Mouse (Mus musculus) CH12.LX (cell line): ENCODE results near the gene Lhfp. TPM values are rescaled to one million over a fixed set of nuclear protein-coding genes. Genes with fewer than 3 reads are reported as not detected.

Experiments
- DNase-seq: peaks from one replicate; pipeline ENCODE4 v3.0.0-alpha.2; 2013; ENCODE audit errors: extremely low read depth
- H3K27ac ChIP-seq: 2 replicates; pipeline ENCODE4 v1.5.1; 2012; ENCODE audit warnings: low read depth, mild to moderate bottlenecking, control low read depth, moderate library complexity; ENCODE audit not compliant: insufficient read depth
- H3K27me3 ChIP-seq: replicated peaks from 2 replicates; pipeline ENCODE3; 2012; ENCODE audit warnings: inconsistent platforms
- H3K36me3 ChIP-seq, 2 experiments: replicated peaks in 1 of 2; 2 replicates each; pipeline versions ENCODE3 to v1.6.1; 2012; ENCODE audit warnings: inconsistent platforms in 1 of 2, low read length in 1 of 2, mild to moderate bottlenecking in 1 of 2, mixed read lengths in 1 of 2, moderate library complexity in 1 of 2; ENCODE audit not compliant: control insufficient read depth in 1 of 2, insufficient read depth in 1 of 2
- H3K4me1 ChIP-seq, 2 experiments: 2 replicates each; pipeline ENCODE4 v1.6.1; 2012; ENCODE audit warnings: inconsistent platforms in 1 of 2, moderate library complexity in 1 of 2; ENCODE audit not compliant: insufficient read depth in 2 of 2, control insufficient read depth in 1 of 2
- H3K4me2 ChIP-seq: 2 replicates; pipeline ENCODE4 v1.6.1; 2012; ENCODE audit warnings: low read depth, mild to moderate bottlenecking, control low read depth; ENCODE audit not compliant: poor library complexity, insufficient read depth, severe bottlenecking
- H3K4me3 ChIP-seq, 3 experiments: fragments of 150-350 bp in 1 of 3; sonication (generic) in 1 of 3; replicated peaks in 1 of 3; 2 replicates each; pipeline versions ENCODE3 to v1.5.1; 2011 to 2012; ENCODE audit warnings: low read depth in 2 of 3, low read length in 2 of 3, mild to moderate bottlenecking in 2 of 3, moderate library complexity in 2 of 3, control low read depth in 1 of 3, improper control_type of control experiment in 1 of 3, inconsistent platforms in 1 of 3, mixed read lengths in 1 of 3; ENCODE audit not compliant: poor library complexity in 1 of 3
- H3K79me2 ChIP-seq: replicated peaks from 2 replicates; pipeline ENCODE4 v1.6.1; 2012; ENCODE audit warnings: mild to moderate bottlenecking, moderate library complexity; ENCODE audit not compliant: control insufficient read depth, poor library complexity, insufficient read depth, severe bottlenecking; ENCODE audit errors: extremely low read depth
- H3K9ac ChIP-seq: 2 replicates; pipeline ENCODE4 v1.6.1; 2012; ENCODE audit warnings: low read depth, mild to moderate bottlenecking, control low read depth, moderate library complexity; ENCODE audit not compliant: insufficient read depth
- H3K9me3 ChIP-seq: replicated peaks from 2 replicates; pipeline ENCODE3; 2012; ENCODE audit warnings: low read length, inconsistent platforms, mixed read lengths
- BHLHE40 ChIP-seq: IDR thresholded peaks from 2 replicates; pipeline ENCODE4 v1.6.1; 2011; ENCODE audit warnings: mild to moderate bottlenecking, low read depth, low read length, improper control_type of control experiment
- CHD1 ChIP-seq: IDR thresholded peaks from 2 replicates; pipeline ENCODE4 v1.6.1; 2012; ENCODE audit warnings: low read depth, low read length, improper control_type of control experiment, inconsistent platforms
- CHD2 ChIP-seq: IDR thresholded peaks from 2 replicates; pipeline ENCODE4 v1.6.1; 2011; ENCODE audit warnings: low read length, improper control_type of control experiment
- ELF1 ChIP-seq: IDR thresholded peaks from 2 replicates; pipeline ENCODE4 v1.6.1; 2014; ENCODE audit warnings: low read depth, mild to moderate bottlenecking, inconsistent platforms, low read length, improper control_type of control experiment
- GABPA ChIP-seq: IDR thresholded peaks from 2 replicates; pipeline ENCODE4 v1.6.1; 2012; ENCODE audit warnings: low read depth, low read length, improper control_type of control experiment, inconsistent platforms; ENCODE audit not compliant: insufficient replicate concordance
- HCFC1 ChIP-seq: IDR thresholded peaks from 2 replicates; pipeline ENCODE4 v1.6.1; 2012; ENCODE audit warnings: low read depth, mild to moderate bottlenecking, inconsistent platforms, low read length, improper control_type of control experiment
- IRF4 ChIP-seq: IDR thresholded peaks from 2 replicates; pipeline ENCODE4 v1.6.1; 2014; ENCODE audit warnings: low read depth, mild to moderate bottlenecking, inconsistent platforms, low read length, improper control_type of control experiment
- JUN ChIP-seq: IDR thresholded peaks from 2 replicates; pipeline ENCODE4 v1.6.1; 2011; ENCODE audit warnings: low read depth, mild to moderate bottlenecking, low read length, improper control_type of control experiment, moderate library complexity; ENCODE audit not compliant: insufficient read depth
- MAX ChIP-seq: IDR thresholded peaks from 2 replicates; pipeline ENCODE4 v1.6.1; 2011; ENCODE audit warnings: low read length, improper control_type of control experiment
- MEF2A ChIP-seq: IDR thresholded peaks from 2 replicates; pipeline ENCODE4 v1.6.1; 2014; ENCODE audit warnings: low read depth, mild to moderate bottlenecking, inconsistent platforms, low read length, improper control_type of control experiment, borderline replicate concordance
- NELFE ChIP-seq: IDR thresholded peaks from 2 replicates; pipeline ENCODE4 v1.6.1; 2011; ENCODE audit warnings: low read depth, low read length, improper control_type of control experiment
- PAX5 ChIP-seq: IDR thresholded peaks from 2 replicates; pipeline ENCODE4 v1.6.1; 2012; ENCODE audit warnings: low read length, inconsistent platforms, mixed read lengths
- POLR2A ChIP-seq: IDR thresholded peaks from 2 replicates; pipeline ENCODE4 v1.6.1; 2011; ENCODE audit warnings: low read depth, mild to moderate bottlenecking, improper control_type of control experiment, low read length
- RAD21 ChIP-seq: IDR thresholded peaks from 2 replicates; pipeline ENCODE4 v1.6.1; 2011; ENCODE audit warnings: low read depth, mild to moderate bottlenecking, low read length, improper control_type of control experiment, moderate library complexity
- RCOR1 ChIP-seq: conservative IDR thresholded peaks from 2 replicates; pipeline ENCODE4 v1.6.1; 2012; ENCODE audit warnings: low read depth, mild to moderate bottlenecking, inconsistent platforms, low read length, improper control_type of control experiment
- SMC3 ChIP-seq: IDR thresholded peaks from 2 replicates; pipeline ENCODE4 v1.6.1; 2011; ENCODE audit warnings: low read depth, low read length, improper control_type of control experiment
- TBP ChIP-seq: conservative IDR thresholded peaks from 2 replicates; pipeline ENCODE4 v1.6.1; 2011; ENCODE audit warnings: low read depth, low read length, improper control_type of control experiment
- UBTF ChIP-seq: IDR thresholded peaks from 2 replicates; pipeline ENCODE4 v1.6.1; 2012; ENCODE audit warnings: low read depth, mild to moderate bottlenecking, inconsistent platforms, low read length, improper control_type of control experiment, moderate library complexity
- USF1 ChIP-seq: IDR thresholded peaks from 2 replicates; pipeline ENCODE4 v1.6.1; 2014; ENCODE audit warnings: low read depth, mild to moderate bottlenecking, inconsistent platforms, low read length, improper control_type of control experiment
- USF2 ChIP-seq: conservative IDR thresholded peaks from 2 replicates; pipeline ENCODE4 v1.6.1; 2011; ENCODE audit warnings: low read depth, low read length, improper control_type of control experiment
- ZKSCAN1 ChIP-seq: IDR thresholded peaks from 2 replicates; pipeline ENCODE4 v1.6.1; 2012; ENCODE audit warnings: low read depth, inconsistent platforms, low read length, improper control_type of control experiment, borderline replicate concordance
- ZMIZ1 ChIP-seq: IDR thresholded peaks from 2 replicates; pipeline ENCODE4 v1.6.1; 2012; ENCODE audit warnings: low read depth, mild to moderate bottlenecking, inconsistent platforms, low read length, improper control_type of control experiment
- dilution Hi-C: fragments of 300-500 bp; cut with MboI; formaldehyde crosslinking; loops from 2 replicates; pipeline ENCODE4 v1.14.3; 2020; ENCODE audit warnings: low sequenced_read_pairs; ENCODE audit not compliant: extremely low pct_unique_long_range_greater_than_20kb, extremely low pct_ligation_motif_present
- in situ Hi-C: fragments of 300-500 bp; cut with MboI; formaldehyde crosslinking; loops from 3 replicates; pipeline ENCODE4 v1.14.3; 2019; ENCODE audit warnings: low sequenced_read_pairs, low pct_ligation_motif_present, low pct_unique_long_range_greater_than_20kb, mixed read lengths
- polyA plus RNA-seq: library from polyadenylated mRNA; unstranded; fragments of >175 nt; gene quantifications from 2 replicates; pipeline ENCODE4 v1.2.1, GENCODE M21; 2012; ENCODE audit warnings: low read depth; ENCODE audit not compliant: insufficient read length
- total RNA-seq, 2 experiments: library from RNA; depleted of rRNA; stranded (reverse); fragments of 300-350 nt in 1 of 2; fragments of >200 nt in 1 of 2; gene quantifications; 2 replicates each; pipeline ENCODE4 v1.2.3; 2012 to 2014

Lhfp gene
- total and polyA plus RNA-seq, 3 experiments = not detected

DNA sequence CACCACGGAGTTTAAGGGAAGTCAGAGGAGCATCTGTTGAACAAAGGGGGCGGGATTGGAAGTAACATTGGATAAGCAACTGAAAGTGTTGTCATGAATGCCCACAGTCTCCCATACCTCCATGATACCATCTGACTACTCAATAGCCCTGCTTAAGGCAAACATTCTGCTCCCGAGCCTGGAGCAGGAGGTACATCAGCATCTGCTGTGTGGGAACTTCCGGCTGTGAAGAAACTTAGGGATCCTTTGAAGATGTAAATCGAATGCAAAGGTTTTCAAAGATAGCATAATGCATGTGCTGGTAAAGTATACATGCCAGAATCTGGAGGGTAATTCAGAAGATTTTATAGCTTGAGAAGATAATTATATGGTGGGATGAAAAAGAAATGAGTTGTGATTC, 2.4 kb upstream of the Lhfp start:
- H3K4me2 ChIP-seq = no peak overlapping the region
- TF ChIP-seq POLR2A (no peak), PAX5 (no peak), ZKSCAN1 (no peak), MEF2A (no peak), SMC3 (no peak)
- no peaks in the 10 kb centered on the region for H3K36me3 ChIP-seq
- no peaks in the 10 kb centered on the region for H3K27me3 ChIP-seq
- no peak overlapping the region for H3K4me3 ChIP-seq
- H3K9ac ChIP-seq = no peak overlapping the region
- dilution Hi-C loops (no loop called here), in situ Hi-C loops (loop anchor here (10.0 kb wide), 2 partner anchors 216 to 406 kb away; no protein-coding TSS in a partner anchor)
- H3K79me2 ChIP-seq = no peaks in the 10 kb centered on the region
- H3K4me1 ChIP-seq = peaks cover 0 to 13% of the 10 kb centered on the region in 2 experiments; a peak in 2 of 4 replicates
- no peak overlapping the region for H3K27ac ChIP-seq
- H3K9me3 ChIP-seq = no peaks in the 10 kb centered on the region
- DNase-seq = no peak

DNA sequence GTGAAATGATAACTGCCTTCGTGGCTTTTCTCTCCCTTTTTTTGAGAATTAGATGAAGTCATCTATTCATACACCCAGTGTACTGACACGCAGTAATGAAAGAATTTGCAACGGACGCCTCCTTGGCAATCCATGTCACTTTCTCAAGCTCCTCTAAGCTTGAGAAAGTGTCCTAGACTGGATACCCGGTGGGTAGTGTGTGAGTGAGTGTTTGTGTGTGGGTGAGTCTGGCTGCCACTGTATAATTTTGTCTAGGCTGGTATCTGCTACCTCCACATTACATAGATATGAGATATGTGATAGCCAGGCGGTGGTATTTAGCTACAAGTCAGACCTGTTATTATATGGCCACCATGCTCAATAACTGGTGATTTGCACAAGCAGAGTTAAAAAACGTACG, 1.6 kb upstream of the Lhfp start:
- DNase-seq = no peak
- in situ Hi-C loops (loop anchor here (10.0 kb wide), 2 partner anchors 215 to 405 kb away; no protein-coding TSS in a partner anchor), dilution Hi-C loops (no loop called here)
- peaks cover 0 to 13% of the 10 kb centered on the region in 2 experiments; a peak in 2 of 4 replicates for H3K4me1 ChIP-seq
- H3K27ac ChIP-seq = no peak overlapping the region
- no peak overlapping the region for H3K4me3 ChIP-seq
- no peaks in the 10 kb centered on the region for H3K9me3 ChIP-seq
- no peaks in the 10 kb centered on the region for H3K79me2 ChIP-seq
- H3K36me3 ChIP-seq = no peaks in the 10 kb centered on the region
- H3K4me2 ChIP-seq = no peak overlapping the region
- TF ChIP-seq JUN (no peak), ELF1 (no peak), MAX (no peak), HCFC1 (no peak), USF1 (no peak), GABPA (no peak), TBP (no peak), USF2 (no peak), IRF4 (no peak), RAD21 (no peak), CHD2 (no peak), UBTF (no peak), NELFE (no peak), ZMIZ1 (no peak), BHLHE40 (no peak), CHD1 (no peak), RCOR1 (no peak)
- H3K9ac ChIP-seq = no peak overlapping the region
- H3K27me3 ChIP-seq = no peaks in the 10 kb centered on the region
